Mouse (Mus musculus): Measurements from ENCODE around the gene Plpp1.

The Plpp1 gene

GRCm38 (mm10) chr13:112822413-112822812 is 21.8 kb downstream of the Plpp1 start:
- no peak for DNase-seq

- DNase-seq = no peak
These were observed 22.8 kb downstream of the Plpp1 start for GRCm38 (mm10) chr13:112823236-112823910.

- no peak for DNase-seq
These were observed 23.5 kb downstream of the Plpp1 start for GRCm38 (mm10) chr13:112823911-112824648.

DNA sequence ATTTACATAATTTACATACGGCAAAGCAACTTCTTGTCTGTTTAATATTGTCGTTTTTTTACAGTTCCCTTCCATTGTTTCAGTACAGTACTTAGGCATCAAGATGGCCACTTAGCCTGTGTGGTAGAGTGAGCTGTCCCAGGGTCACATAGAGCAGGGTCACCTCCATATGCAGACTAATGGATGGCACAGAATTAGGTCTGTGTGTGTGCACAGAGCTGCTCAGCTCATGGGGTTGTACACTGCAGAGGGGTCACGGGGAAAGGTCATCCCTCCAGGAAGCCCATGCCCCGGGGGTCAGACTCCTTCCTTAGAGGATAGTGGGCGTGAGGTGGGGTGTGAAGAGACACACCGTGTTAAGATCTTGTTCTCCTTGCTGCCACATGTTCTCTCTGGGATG is 24.9 kb downstream of the Plpp1 start:
- no peak for DNase-seq

DNA sequence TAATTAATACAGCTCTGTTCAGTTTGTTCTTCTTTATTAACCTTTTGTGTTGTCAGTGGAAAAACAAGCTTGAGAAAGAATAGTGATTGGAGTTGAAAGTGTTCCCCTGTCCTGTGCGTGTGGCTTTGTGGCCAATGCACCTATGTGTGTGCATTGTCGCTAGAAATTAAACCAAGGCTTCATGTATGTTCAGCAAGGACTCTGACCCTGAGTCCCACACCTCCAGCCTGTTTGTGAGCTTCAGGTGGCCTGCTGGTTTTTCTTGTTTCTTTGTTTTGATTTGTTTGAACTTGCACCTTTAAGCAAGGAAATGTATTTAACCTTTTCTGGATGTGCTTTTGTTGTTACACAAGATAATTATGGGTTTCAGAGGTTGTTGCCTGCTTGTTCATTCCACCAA is 29.0 kb downstream of the Plpp1 start:
- DNase-seq = no peak

DNA sequence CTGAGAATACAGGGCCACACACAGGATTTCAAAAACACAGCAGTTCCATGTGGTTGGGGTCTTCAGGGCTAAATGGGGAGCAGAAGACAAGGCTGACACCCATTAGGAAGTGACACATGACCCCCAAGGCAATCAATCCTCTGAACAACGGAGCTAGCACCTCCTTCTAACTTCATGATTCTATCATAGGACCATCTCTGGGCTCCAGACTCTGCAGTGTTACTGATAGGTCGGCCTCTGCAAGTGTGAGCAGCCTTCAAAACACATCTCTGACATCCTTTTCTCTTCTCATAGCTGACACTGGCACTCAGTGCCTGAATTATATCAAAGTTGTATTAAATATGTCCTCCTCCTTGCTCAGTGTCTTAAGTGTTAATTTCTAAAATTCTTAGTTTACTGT is 32.0 kb downstream of the Plpp1 start:
- DNase-seq = no peak

DNA sequence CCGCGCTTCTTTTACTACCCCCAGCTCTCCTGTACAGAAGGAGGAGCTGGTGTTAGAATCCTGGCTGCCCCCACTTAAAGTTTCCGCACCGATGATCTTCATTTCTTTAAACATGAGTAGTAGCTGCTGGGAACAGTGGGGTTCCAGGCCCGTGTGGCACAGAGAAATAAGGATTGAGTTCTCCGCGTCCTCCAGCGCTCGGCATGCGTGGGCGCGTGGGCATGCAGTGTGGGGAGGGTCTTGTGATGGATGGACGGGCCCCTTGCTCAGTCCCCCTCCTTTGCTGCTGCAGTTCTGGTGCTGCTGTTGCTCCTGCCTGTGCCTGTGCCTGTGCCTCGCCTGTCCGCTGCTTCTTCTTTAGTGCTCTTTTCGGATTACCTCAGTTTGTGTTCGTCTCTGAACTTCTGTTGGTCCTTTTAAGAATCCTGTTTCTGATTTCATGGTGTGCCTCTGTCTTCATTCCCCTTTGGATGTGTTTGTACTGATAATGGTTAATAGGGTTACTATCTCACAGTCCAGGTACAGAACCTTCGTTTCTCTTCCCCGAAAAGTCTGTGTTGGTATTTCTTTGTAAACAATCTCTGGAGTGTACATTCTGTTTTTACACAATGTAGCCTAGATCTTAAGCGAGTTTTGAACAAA is 32.8 kb downstream of the Plpp1 start:
- DNase-seq = no peak

DNA sequence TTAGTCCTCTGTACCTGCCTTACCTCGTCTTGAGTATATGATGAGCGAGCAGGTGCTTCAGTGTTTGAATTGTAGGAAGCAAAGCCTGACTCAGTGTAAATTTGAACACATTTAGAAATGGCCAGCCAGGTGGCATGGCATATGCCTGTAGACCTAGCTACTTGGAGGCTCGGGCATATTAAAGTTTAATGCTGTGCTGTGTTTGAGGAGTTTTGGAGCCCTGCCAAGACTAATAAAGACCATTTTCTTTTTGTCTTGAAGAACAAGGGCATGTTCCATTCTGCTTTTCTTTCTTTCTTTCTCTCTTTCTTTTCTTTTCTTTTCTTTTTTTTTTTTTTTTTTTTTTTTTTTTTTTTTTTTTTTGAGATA is 33.3 kb downstream of the Plpp1 start:
- no peak for DNase-seq

DNA sequence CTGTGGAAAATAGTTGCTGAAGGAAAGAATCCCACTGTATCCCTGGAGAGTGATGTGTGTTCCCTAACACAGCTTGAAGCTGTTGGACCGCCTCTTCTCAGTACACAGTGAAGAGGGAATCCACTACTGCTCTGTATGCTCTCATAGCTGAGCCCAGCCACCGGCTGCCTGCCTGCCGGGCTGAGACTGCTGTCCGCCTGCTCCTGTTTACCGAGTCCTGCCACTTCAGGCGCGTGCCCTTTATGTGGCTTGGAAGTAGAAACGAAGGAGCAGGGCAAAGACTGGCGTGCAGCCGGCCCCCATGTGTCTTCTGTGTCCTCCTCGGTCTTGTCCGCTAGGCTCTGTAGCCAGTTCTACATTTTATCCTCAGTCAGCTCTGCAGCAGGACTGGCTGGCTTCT is 34.5 kb downstream of the Plpp1 start:
- no peak for DNase-seq

GRCm38 (mm10) chr13:112836951-112837350 is 36.4 kb downstream of the Plpp1 start:
- no peak for DNase-seq

GRCm38 (mm10) chr13:112837621-112838155 is 37.1 kb downstream of the Plpp1 start:
- no peak for DNase-seq

DNA sequence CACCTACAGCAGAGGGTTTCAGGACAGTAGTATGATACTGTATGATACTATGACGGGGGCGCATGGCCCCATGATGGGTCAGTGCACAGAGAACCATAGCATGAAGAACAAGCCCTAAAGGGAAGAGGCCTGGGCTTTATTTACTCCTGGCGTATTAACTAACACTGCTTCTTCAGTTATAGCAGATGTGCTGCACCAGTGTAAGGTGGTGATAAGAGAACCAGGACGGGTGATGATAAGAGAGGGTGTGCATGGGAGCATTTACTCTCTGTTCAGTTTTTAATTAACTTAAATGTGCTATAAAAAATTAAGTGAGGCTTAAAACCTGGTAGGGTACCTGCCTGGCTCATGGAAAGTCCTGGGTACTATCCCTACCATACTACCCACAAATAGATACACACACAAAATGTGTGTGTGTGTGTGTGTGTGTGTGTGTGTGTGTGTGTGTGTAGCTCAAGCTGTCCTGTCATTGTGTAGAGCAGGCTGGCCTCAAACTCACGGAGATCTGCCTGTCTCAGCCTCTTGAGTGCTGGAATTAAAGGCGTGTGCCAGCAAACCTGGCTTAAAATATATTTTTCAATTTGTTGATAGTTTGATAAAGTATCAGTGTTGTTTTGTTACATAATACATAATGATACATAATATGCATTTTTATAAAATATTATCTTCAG is 38.1 kb downstream of the Plpp1 start:
- no peak for DNase-seq

- no peak for DNase-seq
These were observed 39.9 kb downstream of the Plpp1 start for GRCm38 (mm10) chr13:112840241-112841087.

- DNase-seq = no peak
These were observed 45.3 kb downstream of the Plpp1 start for GRCm38 (mm10) chr13:112845931-112846330.

DNA sequence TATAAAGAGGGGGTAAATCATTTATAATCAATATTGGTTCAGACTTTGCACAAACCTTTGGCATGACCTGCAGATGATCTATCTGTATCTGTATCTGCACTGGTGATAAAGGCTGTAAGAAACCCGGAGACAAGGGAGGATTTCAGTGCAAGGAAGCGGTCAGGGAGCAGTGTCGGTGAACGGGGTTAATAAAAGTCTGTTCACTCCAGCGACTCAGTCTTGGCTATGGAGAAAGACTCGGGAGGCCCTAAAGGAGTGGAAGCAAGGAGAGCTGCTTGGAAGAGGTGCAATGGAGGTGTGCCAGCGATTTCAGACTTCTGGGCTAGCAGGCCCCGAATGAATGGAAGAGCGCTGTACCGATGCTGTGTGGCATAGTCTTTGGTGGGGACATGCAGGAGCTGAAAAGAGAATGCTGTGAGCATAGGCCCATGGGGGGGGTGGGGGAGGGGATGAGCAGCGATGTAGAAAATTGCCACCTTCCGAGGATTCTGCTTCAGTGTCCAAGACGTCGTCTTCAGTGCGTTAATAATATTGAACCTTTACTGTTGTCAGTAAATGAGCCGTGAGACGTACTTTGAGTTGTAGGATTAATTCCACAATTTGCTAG is 53.2 kb downstream of the Plpp1 start:
- DNase-seq = no peak

DNA sequence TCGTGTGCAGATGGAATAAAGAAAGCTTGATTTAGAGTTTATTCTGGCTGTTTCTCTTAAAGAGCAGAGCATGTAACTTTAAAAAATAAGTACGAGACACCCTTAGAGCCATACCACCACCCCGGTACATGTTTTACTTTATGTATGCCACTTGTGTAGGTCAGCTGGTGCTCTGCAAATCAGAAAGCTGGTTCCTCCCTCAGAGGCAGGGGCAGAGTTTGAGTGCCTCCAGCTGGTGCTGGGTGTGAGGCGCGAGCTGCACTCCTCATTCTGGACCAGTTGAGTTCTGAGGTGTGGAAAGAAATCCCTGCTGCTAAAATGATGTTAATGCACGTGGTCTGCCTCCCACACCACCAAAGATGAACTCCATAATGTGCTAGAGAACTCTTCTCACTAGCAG is 53.8 kb downstream of the Plpp1 start:
- no peak for DNase-seq

- DNase-seq = no peak
These were observed 57.3 kb downstream of the Plpp1 start for GRCm38 (mm10) chr13:112857921-112858320.

DNA sequence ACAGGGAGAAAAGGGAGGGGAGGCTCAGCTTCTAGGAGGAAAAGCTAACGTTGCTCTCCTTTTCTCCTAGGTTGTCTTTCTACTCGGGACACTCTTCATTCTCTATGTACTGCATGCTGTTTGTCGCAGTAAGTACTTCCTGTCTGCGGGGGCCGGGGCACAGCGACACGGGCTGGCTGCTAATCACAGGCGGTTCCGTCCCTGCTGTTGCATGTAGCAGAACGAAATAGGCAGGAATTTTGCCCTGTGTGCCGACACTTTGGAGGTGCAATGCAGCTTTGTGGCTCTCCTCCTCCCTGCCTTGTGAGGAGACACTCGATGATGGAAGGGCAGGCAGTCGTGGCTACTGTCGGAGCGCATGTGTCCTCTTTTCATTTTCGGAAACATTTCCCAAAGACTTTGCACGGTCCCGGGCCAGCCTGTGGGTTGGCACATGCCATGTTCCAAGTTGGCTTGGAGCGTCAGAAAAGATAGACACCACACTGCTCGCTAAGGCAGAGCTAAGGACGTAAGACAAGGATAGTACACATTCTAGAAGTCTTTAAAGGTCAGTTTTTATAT is 59.1 kb downstream of the Plpp1 start:
- no peak for DNase-seq

- DNase-seq = no peak
These were observed 59.8 kb downstream of the Plpp1 start for GRCm38 (mm10) chr13:112860370-112860769.

GRCm38 (mm10) chr13:112860911-112861310 is 60.3 kb downstream of the Plpp1 start:
- DNase-seq = no peak

DNA sequence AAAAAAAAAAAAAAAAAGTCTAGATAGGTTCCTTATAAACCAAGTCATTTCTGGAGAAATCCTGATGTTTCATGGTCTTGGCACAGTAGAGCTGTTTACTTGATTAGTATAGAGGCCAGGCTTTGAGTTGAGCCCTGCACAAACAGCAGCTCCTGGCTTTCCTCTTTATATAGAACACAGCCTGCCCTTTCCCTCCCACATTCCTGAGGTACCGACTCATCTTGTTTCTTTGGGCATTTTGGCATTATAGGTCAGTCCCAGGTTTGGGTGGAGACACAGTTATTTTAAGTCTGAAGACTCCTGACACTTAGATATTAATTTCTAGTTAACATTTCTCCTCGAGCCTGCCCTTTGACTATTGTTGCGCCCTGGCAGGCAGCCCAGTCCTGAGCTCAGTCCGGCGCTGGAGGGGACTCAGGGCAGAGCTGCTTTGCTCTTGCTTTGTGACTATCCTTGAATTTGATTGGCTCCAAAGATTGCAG is 61.3 kb downstream of the Plpp1 start:
- DNase-seq = no peak

Data from thymus, postnatal 25 days (tissue).